Mouse (Mus musculus): ENCODE measurements around the gene Epha8.

The Epha8 gene

GRCm38 (mm10) chr4:136956751-136957446, at the start of gene Epha8:
Gene Epha8 (minus strand): TSS chr4:136956816.
- in situ Hi-C loops (cut with MboI, MseI), result no loop called here

- in situ Hi-C loops (cut with MboI, MseI), result no loop called here
Observed at GRCm38 (mm10) chr4:137001825-137002224, 45.2 kb upstream of the Epha8 start.

GRCm38 (mm10) chr4:137001020-137001419, 44.4 kb upstream of the Epha8 start:
- in situ Hi-C loops (cut with MboI, MseI), result no loop called here

GRCm38 (mm10) chr4:136998371-136998770, 41.8 kb upstream of the Epha8 start:
- in situ Hi-C loops (cut with MboI, MseI), result no loop called here

- in situ Hi-C loops (cut with MboI, MseI), result no loop called here
Observed at GRCm38 (mm10) chr4:136997723-136998345, 41.2 kb upstream of the Epha8 start.

GRCm38 (mm10) chr4:136996933-136997332, 40.3 kb upstream of the Epha8 start:
- in situ Hi-C loops (cut with MboI, MseI), result no loop called here

GRCm38 (mm10) chr4:136995361-136995760, 38.7 kb upstream of the Epha8 start:
- in situ Hi-C loops (cut with MboI, MseI), result no loop called here

GRCm38 (mm10) chr4:136981993-136982695, 25.5 kb upstream of the Epha8 start:
- in situ Hi-C loops (cut with MboI, MseI), result no loop called here

GRCm38 (mm10) chr4:136981347-136981746, 24.7 kb upstream of the Epha8 start:
- in situ Hi-C loops (cut with MboI, MseI), result no loop called here

- in situ Hi-C loops (cut with MboI, MseI), result no loop called here
Observed at GRCm38 (mm10) chr4:136980921-136981320, 24.3 kb upstream of the Epha8 start.

- in situ Hi-C loops (cut with MboI, MseI), result no loop called here
Observed at GRCm38 (mm10) chr4:136977244-136977643, 20.6 kb upstream of the Epha8 start.

GRCm38 (mm10) chr4:136970939-136971338, 14.3 kb upstream of the Epha8 start:
- in situ Hi-C loops (cut with MboI, MseI), result no loop called here

- in situ Hi-C loops (cut with MboI, MseI), result no loop called here
Observed at GRCm38 (mm10) chr4:136969503-136970276, 13.1 kb upstream of the Epha8 start.

GRCm38 (mm10) chr4:136969096-136969495, 12.5 kb upstream of the Epha8 start:
- in situ Hi-C loops (cut with MboI, MseI), result no loop called here

- in situ Hi-C loops (cut with MboI, MseI), result no loop called here
Observed at GRCm38 (mm10) chr4:136967511-136967910, 10.9 kb upstream of the Epha8 start.

GRCm38 (mm10) chr4:136966493-136967390, 10.1 kb upstream of the Epha8 start:
- in situ Hi-C loops (cut with MboI, MseI), result no loop called here

GRCm38 (mm10) chr4:136964990-136965421, 8.4 kb upstream of the Epha8 start:
- in situ Hi-C loops (cut with MboI, MseI), result no loop called here

- in situ Hi-C loops (cut with MboI, MseI), result no loop called here
Observed at GRCm38 (mm10) chr4:136962447-136962846, 5.8 kb upstream of the Epha8 start.

- in situ Hi-C loops (cut with MboI, MseI), result no loop called here
Observed at GRCm38 (mm10) chr4:136961642-136962285, 5.1 kb upstream of the Epha8 start.

GRCm38 (mm10) chr4:136960581-136960980, 4.0 kb upstream of the Epha8 start:
- in situ Hi-C loops (cut with MboI, MseI), result no loop called here

Measured in regulatory T cell (primary cell).